Mouse (Mus musculus): ENCODE measurements around the gene Olfr727.

The Olfr727 gene

GRCm38 (mm10) chr14:50122886-50123285, at the start of gene Olfr727:
Gene Olfr727, plus strand, starts transcription at chr14:50123186.
- no peak for DNase-seq

DNA sequence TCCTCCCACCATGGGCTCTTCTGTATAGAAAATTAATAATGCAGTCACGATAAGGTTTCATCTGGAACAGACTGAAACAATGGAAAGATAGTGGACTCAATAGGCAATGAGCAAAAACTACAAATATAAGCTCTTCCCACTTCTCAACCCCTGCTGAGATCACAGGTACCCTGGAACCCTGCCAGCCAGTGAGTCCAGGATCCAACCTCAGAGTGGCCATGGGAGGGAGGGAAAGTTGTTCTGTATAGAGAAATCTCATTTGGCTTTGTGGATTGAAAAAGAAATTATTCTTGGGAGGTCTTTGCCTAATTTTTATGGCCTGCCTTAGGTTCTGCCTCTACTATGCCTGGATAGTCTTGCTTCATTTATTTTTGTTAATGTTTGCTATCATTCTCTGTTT, 32.1 kb upstream of the Olfr727 start, which contains the start of gene Olfr726:
Gene Olfr726 (minus strand): TSS at position 101 of the 400 bp plus-strand sequence.
- DNase-seq, result no peak

GRCm38 (mm10) chr14:50142580-50142979, 19.6 kb downstream of the Olfr727 start, which contains the start of gene Olfr728:
Gene Olfr728, minus strand, starts transcription at chr14:50142680.
- no peak for DNase-seq

- DNase-seq, result no peak
These were observed 29.8 kb downstream of the Olfr727 start, which contains the start of gene Olfr729 for GRCm38 (mm10) chr14:50152810-50153209. Gene Olfr729, minus strand, starts transcription at chr14:50152910.

Measured in lung, adult 18-20 months (tissue).